Mouse (Mus musculus) mature B cell (primary cell): Measurements from ENCODE around the gene Klf6.

ENCODE experiments used
- in situ Hi-C: fragments of 300-500 bp; cut with MboI; formaldehyde crosslinking; loops from 2 replicates; pipeline ENCODE4 v1.14.3; 2019

Klf6 gene

GRCm38 (mm10) chr13:5861157-5862002, at the start of gene Klf6:
TSS of gene Klf6 (plus strand) at chr13:5861482.
- in situ Hi-C loops: loop anchor here (10.0 kb wide), 1 partner anchor 87 kb away; no protein-coding TSS in a partner anchor

- in situ Hi-C loops: no loop called here
Measured at GRCm38 (mm10) chr13:5813433-5813832, 47.8 kb upstream of the Klf6 start.

GRCm38 (mm10) chr13:5817250-5817649, 44.0 kb upstream of the Klf6 start:
- in situ Hi-C loops: no loop called here

- in situ Hi-C loops: no loop called here
Measured at GRCm38 (mm10) chr13:5819173-5819572, 42.1 kb upstream of the Klf6 start.

GRCm38 (mm10) chr13:5822586-5822985, 38.7 kb upstream of the Klf6 start:
- in situ Hi-C loops: no loop called here

GRCm38 (mm10) chr13:5823150-5823549, 38.1 kb upstream of the Klf6 start:
- in situ Hi-C loops: no loop called here

- in situ Hi-C loops: no loop called here
Measured at GRCm38 (mm10) chr13:5824189-5824815, 37.0 kb upstream of the Klf6 start.

GRCm38 (mm10) chr13:5826170-5826827, 35.0 kb upstream of the Klf6 start:
- in situ Hi-C loops: no loop called here

- in situ Hi-C loops: no loop called here
Measured at GRCm38 (mm10) chr13:5831976-5832375, 29.3 kb upstream of the Klf6 start.

GRCm38 (mm10) chr13:5837174-5837777, 24.0 kb upstream of the Klf6 start:
- in situ Hi-C loops: no loop called here

- in situ Hi-C loops: no loop called here
Measured at GRCm38 (mm10) chr13:5841418-5841817, 19.9 kb upstream of the Klf6 start.

- in situ Hi-C loops: no loop called here
Measured at GRCm38 (mm10) chr13:5842911-5843310, 18.4 kb upstream of the Klf6 start.

- in situ Hi-C loops: no loop called here
Measured at GRCm38 (mm10) chr13:5843829-5844228, 17.5 kb upstream of the Klf6 start.

GRCm38 (mm10) chr13:5844338-5844737, 16.9 kb upstream of the Klf6 start:
- in situ Hi-C loops: no loop called here

- in situ Hi-C loops: no loop called here
Measured at GRCm38 (mm10) chr13:5845161-5845590, 16.1 kb upstream of the Klf6 start.

- in situ Hi-C loops: no loop called here
Measured at GRCm38 (mm10) chr13:5845605-5846004, 15.7 kb upstream of the Klf6 start.

GRCm38 (mm10) chr13:5846860-5847259, 14.4 kb upstream of the Klf6 start:
- in situ Hi-C loops: no loop called here

- in situ Hi-C loops: no loop called here
Measured at GRCm38 (mm10) chr13:5847736-5848135, 13.5 kb upstream of the Klf6 start.

- in situ Hi-C loops: loop anchor here (10.0 kb wide), 1 partner anchor 86 kb away; no protein-coding TSS in a partner anchor
Measured at GRCm38 (mm10) chr13:5860651-5861156, 578 bp upstream of the Klf6 start.

- in situ Hi-C loops: loop anchor here (10.0 kb wide), 1 partner anchor 87 kb away; no protein-coding TSS in a partner anchor
Measured at GRCm38 (mm10) chr13:5862003-5862625, 832 bp downstream of the Klf6 start.
